Mouse (Mus musculus) brain, embryonic 14.5 days (tissue): Measurements from ENCODE around the gene Baiap2. TPM values are rescaled to one million over a fixed set of nuclear protein-coding genes. Genes with fewer than 3 reads are reported as not detected.

Source experiments
- DNase-seq: peaks from one replicate; pipeline ENCODE4 v3.0.0-alpha.2; 2011; ENCODE audit warnings: low read depth
- CTCF ChIP-seq: fragments of 200-500 bp; IDR thresholded peaks from 2 replicates; pipeline ENCODE4 v1.5.1; 2012; ENCODE audit warnings: inconsistent platforms, mild to moderate bottlenecking, moderate library complexity, borderline replicate concordance; ENCODE audit not compliant: insufficient read depth, insufficient read length; ENCODE audit errors: extremely low read depth
- POLR2A ChIP-seq: fragments of 200-500 bp; IDR thresholded peaks from 2 replicates; pipeline ENCODE4 v1.6.1; 2012; ENCODE audit warnings: mild to moderate bottlenecking, inconsistent platforms, borderline replicate concordance; ENCODE audit not compliant: poor library complexity, insufficient read depth, insufficient read length, severe bottlenecking; ENCODE audit errors: extremely low read depth
- polyA plus RNA-seq: library from polyadenylated mRNA; depleted of rRNA; stranded (reverse); fragments of >200 nt; gene quantifications from 2 replicates; pipeline ENCODE4 v1.2.3, GENCODE M21; 2012; rRNA removed

The Baiap2 gene
- polyA plus RNA-seq, result 17.8 and 27.9 TPM in 2 replicates

GRCm38 (mm10) chr11:119942727-119943427 lies at the start of gene Baiap2:
Gene Baiap2 (plus strand): TSS chr11:119942763.
- DNase-seq, result peak; percentile 99
- TF ChIP-seq POLR2A, result peak; percentile 94; the same call in 1 of the 2 replicates
- TF ChIP-seq CTCF, result no peak

- DNase-seq, result peak; percentile 92
- TF ChIP-seq POLR2A (no peak), CTCF (no peak)
Observed at GRCm38 (mm10) chr11:119893667-119894236, 48.8 kb upstream of the Baiap2 start.

GRCm38 (mm10) chr11:119894634-119895033 lies 47.9 kb upstream of the Baiap2 start:
- DNase-seq, result no peak
- TF ChIP-seq POLR2A (no peak), CTCF (no peak)

GRCm38 (mm10) chr11:119897041-119897440 lies 45.5 kb upstream of the Baiap2 start:
- peak; percentile 70 for DNase-seq
- TF ChIP-seq POLR2A (no peak), CTCF (no peak)

GRCm38 (mm10) chr11:119898976-119899375 lies 43.6 kb upstream of the Baiap2 start:
- DNase-seq, result no peak
- TF ChIP-seq POLR2A (no peak), CTCF (no peak)

GRCm38 (mm10) chr11:119901174-119901573 lies 41.4 kb upstream of the Baiap2 start:
- no peak for TF ChIP-seq CTCF
- no peak for TF ChIP-seq POLR2A
- DNase-seq, result no peak

GRCm38 (mm10) chr11:119902891-119903290 lies 39.7 kb upstream of the Baiap2 start:
- DNase-seq, result no peak
- TF ChIP-seq POLR2A, result no peak
- no peak for TF ChIP-seq CTCF

- TF ChIP-seq CTCF, result peak; percentile 91; the same call in 1 of the 2 replicates
- no peak for TF ChIP-seq POLR2A
- DNase-seq, result peak; percentile 88
Observed at GRCm38 (mm10) chr11:119904621-119905286, 37.8 kb upstream of the Baiap2 start.

- no peak for DNase-seq
- TF ChIP-seq POLR2A (no peak), CTCF (no peak)
Observed at GRCm38 (mm10) chr11:119905794-119906193, 36.8 kb upstream of the Baiap2 start.

GRCm38 (mm10) chr11:119907006-119907650 lies 35.4 kb upstream of the Baiap2 start:
- TF ChIP-seq POLR2A (no peak), CTCF (no peak)
- no peak for DNase-seq

GRCm38 (mm10) chr11:119907711-119908110 lies 34.9 kb upstream of the Baiap2 start:
- TF ChIP-seq POLR2A (no peak), CTCF (no peak)
- DNase-seq, result no peak

GRCm38 (mm10) chr11:119909436-119909835 lies 33.1 kb upstream of the Baiap2 start:
- peak; percentile 65 for DNase-seq
- no peak for TF ChIP-seq POLR2A
- TF ChIP-seq CTCF, result peak; percentile 87

- TF ChIP-seq CTCF (no peak), POLR2A (no peak)
- peak; percentile 59 for DNase-seq
Observed at GRCm38 (mm10) chr11:119912845-119913244, 29.7 kb upstream of the Baiap2 start.

- TF ChIP-seq POLR2A (peak; percentile 74), CTCF (no peak)
- DNase-seq, result peak; percentile 94
Observed at GRCm38 (mm10) chr11:119913291-119913934, 29.1 kb upstream of the Baiap2 start, which contains the start of gene Chmp6. Gene Chmp6 (plus strand): TSS chr11:119913441.
